Mouse (Mus musculus) bone marrow macrophage, adult 2 months (primary cell): Measurements from ENCODE around the gene Nek8.
A peak's percentile ranks its signal among the peaks of the same experiment; 100 is the strongest.

Experiments used
- CTCF ChIP-seq: IDR thresholded peaks from 2 replicates; pipeline ENCODE4 v1.5.1; 2012; ENCODE audit warnings: low read depth, mild to moderate bottlenecking, low read length, moderate library complexity
- POLR2A ChIP-seq: IDR thresholded peaks from 2 replicates; pipeline ENCODE4 v1.6.1; 2012; ENCODE audit warnings: mild to moderate bottlenecking, low read depth, low read length, borderline replicate concordance

- TF ChIP-seq CTCF (peak; percentile 66), POLR2A (no peak)
These were observed 17.4 kb downstream of the Nek8 start for GRCm38 (mm10) chr11:78159096-78159495.
